Mouse (Mus musculus) liver, embryonic 14.5 days (tissue): ENCODE measurements at regions not wholly inside any gene's neighbourhood (a gene's known extent, or its start where the extent isn't known, plus 50 kb on each side); places are given as distances from the start of the nearest gene placed in this dataset.

Experiments used
- CTCF ChIP-seq: IDR thresholded peaks from 2 replicates; pipeline ENCODE4 v1.5.1; 2016; ENCODE audit warnings: antibody characterized with exemption, low read depth, control low read depth
- EP300 ChIP-seq: IDR thresholded peaks from 2 replicates; pipeline ENCODE4 v1.6.1; 2016; ENCODE audit warnings: antibody characterized with exemption, low read depth

- TF ChIP-seq CTCF (no peak), EP300 (no peak)
These were observed 67.1 kb downstream of the Crygs start for GRCm38 (mm10) chr16:22744121-22744855.
